Mouse (Mus musculus) liver, embryonic 12.5 days (tissue): ENCODE measurements around the gene Ramp1. TPM values are rescaled to one million over a fixed set of nuclear protein-coding genes. Genes with fewer than 3 reads are reported as not detected.

ENCODE experiments used
- polyA plus RNA-seq: library from polyadenylated mRNA; unstranded; fragments of >200 nt; fragmentation: Nextera tagmentation; extraction: Ambion mirVana; gene quantifications from 2 replicates; pipeline ENCODE4 v1.2.1, GENCODE M21; 2016

The Ramp1 gene
- polyA plus RNA-seq, 1 experiment from 2014 or later: 4.0 TPM

Other genes with a start within 250 kb of the Ramp1 start
- gene Prlh, start 226.7 kb upstream of the Ramp1 start, polyA plus RNA-seq: 0.67 TPM in 1 of 2 replicates, not detected in the other
- gene Rab17, start 210.2 kb upstream of the Ramp1 start, polyA plus RNA-seq: 3.2 and 3.3 TPM in 2 replicates
- gene Lrrfip1, start 181.1 kb upstream of the Ramp1 start, polyA plus RNA-seq: 17.4 and 18.1 TPM in 2 replicates
- 1.1 and 1.5 TPM in 2 replicates for gene Rbm44, start 34.7 kb upstream of the Ramp1 start, polyA plus RNA-seq
- 71.6 and 73.4 TPM in 2 replicates for gene Ube2f, start 70.5 kb downstream of the Ramp1 start, polyA plus RNA-seq
- gene Scly, start 118.5 kb downstream of the Ramp1 start, polyA plus RNA-seq: 28.8 and 30.0 TPM in 2 replicates
- 0.05 and 0.07 TPM in 2 replicates for gene Espnl, start 142.3 kb downstream of the Ramp1 start, polyA plus RNA-seq
- 0.11 TPM in 1 of 2 replicates, not detected in the other for gene Klhl30, start 171.2 kb downstream of the Ramp1 start, polyA plus RNA-seq
- gene Erfe, start 186.6 kb downstream of the Ramp1 start, polyA plus RNA-seq: 6.4 and 7.8 TPM in 2 replicates
- gene Ilkap, start 219.0 kb downstream of the Ramp1 start, polyA plus RNA-seq: 107 TPM in 2 replicates
- gene Hes6, start 234.2 kb downstream of the Ramp1 start, polyA plus RNA-seq: 31.9 and 32.4 TPM in 2 replicates